Mouse (Mus musculus): ENCODE results near the gene Ppp4r3a. TPM values are rescaled to one million over a fixed set of nuclear protein-coding genes. Genes with fewer than 3 reads are reported as not detected.

Gene Ppp4r3a
- polyA plus RNA-seq (2012; rRNA removed) = 14.5 TPM in 2 replicates

GRCm38 (mm10) chr12:101083076-101083838 lies at the start of gene Ppp4r3a:
Ppp4r3a (minus strand) TSS chr12:101083702.

DNA sequence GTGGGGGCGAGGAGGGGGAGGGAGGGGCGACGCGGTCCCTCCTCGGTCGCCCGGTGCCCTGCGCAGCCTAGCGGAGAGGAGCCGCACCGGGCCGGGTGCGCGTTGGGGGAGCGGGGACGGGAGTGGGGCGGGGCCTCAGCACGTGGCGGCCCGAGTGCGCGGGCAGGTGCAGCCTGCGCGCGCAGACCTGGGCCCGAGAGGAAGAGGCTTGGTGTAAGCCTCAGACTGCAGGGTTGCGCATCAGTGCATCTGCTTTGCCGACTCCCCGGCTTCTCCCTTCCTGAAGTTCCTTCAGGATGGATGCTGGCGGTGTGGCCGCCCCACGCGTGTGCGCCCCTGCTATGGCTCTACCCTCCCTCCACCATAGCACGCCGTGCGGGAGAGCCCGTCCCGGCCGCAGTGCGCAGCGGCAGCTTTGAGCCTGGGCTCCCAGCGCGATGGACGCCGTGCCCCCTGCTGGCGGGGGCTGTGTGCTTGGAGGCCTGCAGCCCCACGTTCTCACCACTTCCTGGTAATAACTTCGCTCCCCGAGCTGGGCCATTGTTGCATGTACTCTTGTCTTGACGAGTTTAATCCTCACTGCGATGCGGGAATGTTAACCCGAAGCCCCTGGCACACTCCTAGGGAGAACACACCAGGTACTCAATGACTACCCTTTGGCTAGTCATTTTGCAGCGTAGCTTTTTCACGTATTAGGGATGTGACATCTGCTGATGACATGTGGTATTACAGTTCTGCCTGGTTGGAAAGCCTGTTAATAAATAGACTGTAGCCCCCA lies 54.4 kb downstream of the Ppp4r3a start, which contains the start of gene Ccdc88c:
Gene Ccdc88c (minus strand): TSS at position 103 of the 778 bp plus-strand sequence.

Other genes with a start within 250 kb of the Ppp4r3a start
- gene Gpr68, start 175.5 kb downstream of the Ppp4r3a start, polyA plus RNA-seq (2012; rRNA removed) = 3.1 and 4.6 TPM in 2 replicates
- gene Ccdc88c, start 54.6 kb downstream of the Ppp4r3a start, polyA plus RNA-seq (2012; rRNA removed) = 15.6 and 19.0 TPM in 2 replicates

Measured in colon, adult 2 months (tissue).